Mouse (Mus musculus) embryonic facial prominence, embryonic 14.5 days (tissue): ENCODE data around the gene Porcn. TPM values are rescaled to one million over a fixed set of nuclear protein-coding genes. Genes with fewer than 3 reads are reported as not detected.
A peak's percentile ranks its signal among the peaks of the same experiment; 100 is the strongest.

ENCODE experiments used
- ATAC-seq: fragments of 200-750 bp; cut with Nextera tagmentation; 2 replicates; pipeline ENCODE4 v1.8.0; 2017; ENCODE audit warnings: low read depth, moderate number of reproducible peaks, moderate TSS enrichment
- DNase-seq: peaks from one replicate; pipeline ENCODE4 v3.0.0-alpha.2; 2015; ENCODE audit warnings: low spot score
- H3K27ac ChIP-seq: fragments of 300-500 bp; sonication (generic); replicated peaks from 2 replicates; pipeline ENCODE4 v1.5.1; 2014; ENCODE audit warnings: low read depth, mild to moderate bottlenecking, low read length, moderate library complexity
- H3K27me3 ChIP-seq: fragments of 300-500 bp; sonication (generic); replicated peaks from 2 replicates; pipeline ENCODE4 v1.6.1; 2014; ENCODE audit warnings: low read length; ENCODE audit not compliant: control insufficient read depth, insufficient read depth
- H3K36me3 ChIP-seq: fragments of 300-500 bp; sonication (generic); 2 replicates; pipeline ENCODE4 v1.6.1; 2014; ENCODE audit warnings: low read length, mixed read lengths; ENCODE audit not compliant: control insufficient read depth, insufficient read depth
- H3K4me1 ChIP-seq: fragments of 300-500 bp; sonication (generic); 2 replicates; pipeline ENCODE4 v1.6.1; 2014; ENCODE audit warnings: antibody characterized with exemption, low read length; ENCODE audit not compliant: control insufficient read depth, insufficient read depth
- H3K4me2 ChIP-seq: fragments of 300-500 bp; sonication (generic); 2 replicates; pipeline ENCODE4 v1.6.1; 2014; ENCODE audit warnings: low read depth, mild to moderate bottlenecking, low read length, moderate library complexity, mixed read lengths
- H3K4me3 ChIP-seq: fragments of 300-500 bp; sonication (generic); 2 replicates; pipeline ENCODE4 v1.5.1; 2014; ENCODE audit warnings: low read depth, mild to moderate bottlenecking, low read length
- H3K9ac ChIP-seq: fragments of 300-500 bp; sonication (generic); 2 replicates; pipeline ENCODE4 v1.6.1; 2014; ENCODE audit warnings: low read depth, mild to moderate bottlenecking, low read length, moderate library complexity, mixed read lengths
- H3K9me3 ChIP-seq: fragments of 300-500 bp; sonication (generic); 2 replicates; pipeline ENCODE4 v1.6.1; 2016; ENCODE audit warnings: low read length; ENCODE audit not compliant: control insufficient read depth
- WGBS: fragments of 180-500 bp; shearing (Covaris S2); extraction: QIAGEN DNeasy Blood & Tissue Kit; methylation state at CpG from one replicate; pipeline ENCODE4 v1.1.7; 2014; 5-methylcytosine and 5-hydroxymethylcytosine counted together
- polyA plus RNA-seq: library from polyadenylated mRNA; unstranded; fragments of >200 nt; fragmentation: Nextera tagmentation; extraction: Ambion mirVana; gene quantifications from 2 replicates; pipeline ENCODE4 v1.2.1, GENCODE M21; 2014

Gene Porcn
- polyA plus RNA-seq, 1 experiment from 2014 or later = 9.0 TPM

DNA sequence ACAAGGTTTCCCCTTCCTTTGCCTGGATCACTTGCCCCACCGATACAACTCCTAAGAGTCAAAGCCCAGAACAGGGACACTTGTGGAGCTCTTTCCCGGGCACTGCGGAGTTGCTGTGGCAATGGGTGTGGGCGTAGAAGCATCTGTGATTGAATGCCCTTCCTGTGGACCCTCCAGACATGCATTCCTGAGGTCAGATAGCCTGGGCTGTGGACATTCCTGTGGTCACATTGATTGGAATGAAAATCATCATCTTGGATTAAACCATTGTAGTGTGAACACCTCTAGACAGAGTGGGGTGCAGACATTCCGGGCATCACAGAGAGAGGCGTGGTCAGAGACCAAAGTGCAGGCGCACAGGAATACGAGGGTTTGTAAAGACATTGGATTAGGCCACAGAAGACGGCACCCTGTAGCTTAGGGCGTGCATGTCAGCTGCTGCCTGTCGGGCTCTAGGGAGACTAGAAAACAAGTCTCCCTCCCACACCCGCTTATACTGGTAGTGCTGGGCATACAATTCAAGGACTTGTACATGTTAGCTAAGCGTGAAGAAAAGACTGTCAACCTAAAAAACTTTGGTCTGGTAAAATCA is 32.6 kb upstream of the Porcn start:
- Histone ChIP-seq H3K4me3 (no peak overlapping the region), H3K4me1 (no peaks in the 10 kb centered on the region), H3K9me3 (no peaks in the 10 kb centered on the region), H3K4me2 (no peak overlapping the region), H3K27me3 (no peaks in the 10 kb centered on the region), H3K9ac (no peak overlapping the region), H3K27ac (no peak overlapping the region), H3K36me3 (peaks cover 5% of the 10 kb centered on the region; the same call in 1 of the 2 replicates)
- DNase-seq (no peak), ATAC-seq (0 out of 2 replicates have a peak, but pooled peaks have one; percentile 30)
- 76% methylated on average over 13 of the region's 13 CpGs for WGBS

GRCm38 (mm10) chrX:8236704-8237103 is 30.4 kb upstream of the Porcn start:
- H3K4me2 ChIP-seq = no peak overlapping the region
- no peak for ATAC-seq

DNA sequence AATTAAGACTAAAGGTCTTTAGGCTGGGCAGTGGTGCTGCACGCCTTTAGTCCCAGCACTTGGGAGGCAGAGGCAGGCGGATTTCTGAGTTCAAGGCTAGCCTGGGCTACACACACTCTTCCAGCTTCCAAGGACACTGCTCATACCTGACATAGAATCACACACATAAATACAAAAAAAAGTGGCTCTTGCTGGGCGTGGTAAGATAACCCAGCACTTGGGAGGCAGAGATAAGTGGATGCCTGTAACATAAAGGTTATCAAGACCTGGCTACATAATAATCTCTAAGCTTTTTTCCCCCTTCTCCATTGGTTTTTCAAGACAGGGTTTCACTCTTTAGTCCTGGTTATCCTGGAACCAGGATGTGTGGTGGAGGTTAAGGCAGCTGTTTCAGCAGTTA is 27.3 kb upstream of the Porcn start:
- Histone ChIP-seq H3K27me3 (no peaks in the 10 kb centered on the region), H3K9ac (no peak overlapping the region)

More at GRCm38 (mm10) chrX:8236704-8237103, 30.4 kb upstream of the Porcn start:
- Histone ChIP-seq H3K4me1 (no peaks in the 10 kb centered on the region), H3K36me3 (peaks cover 5% of the 10 kb centered on the region; the same call in 1 of the 2 replicates), H3K9me3 (no peaks in the 10 kb centered on the region), H3K9ac (no peak overlapping the region), H3K27ac (no peak overlapping the region), H3K4me3 (no peak overlapping the region), H3K27me3 (no peaks in the 10 kb centered on the region)
- WGBS = 71% methylated on average over 2 of the region's 2 CpGs
- DNase-seq = no peak

GRCm38 (mm10) chrX:8230272-8230671 is 23.9 kb upstream of the Porcn start:
- DNase-seq (no peak), ATAC-seq (no peak)
- H3K4me1 ChIP-seq = no peaks in the 10 kb centered on the region
- H3K9ac ChIP-seq = no peak overlapping the region
- WGBS = 76% methylated on average over 4 of the region's 4 CpGs
- no peak overlapping the region for H3K4me2 ChIP-seq
- H3K4me3 ChIP-seq = no peak overlapping the region
- no peaks in the 10 kb centered on the region for H3K27me3 ChIP-seq
- no peaks in the 10 kb centered on the region for H3K36me3 ChIP-seq
- H3K27ac ChIP-seq = no peak overlapping the region
- H3K9me3 ChIP-seq = no peaks in the 10 kb centered on the region

More for the DNA sequence above, 27.3 kb upstream of the Porcn start:
- DNase-seq = no peak
- no peak for ATAC-seq
- Histone ChIP-seq H3K9me3 (no peaks in the 10 kb centered on the region), H3K4me3 (no peak overlapping the region), H3K4me2 (no peak overlapping the region), H3K36me3 (no peaks in the 10 kb centered on the region), H3K27ac (no peak overlapping the region), H3K4me1 (no peaks in the 10 kb centered on the region)
- WGBS = 79% methylated on average over 3 of the region's 3 CpGs

- Histone ChIP-seq H3K4me1 (no peaks in the 10 kb centered on the region), H3K36me3 (no peaks in the 10 kb centered on the region), H3K9ac (no peak overlapping the region), H3K4me3 (no peak overlapping the region), H3K9me3 (no peaks in the 10 kb centered on the region), H3K27me3 (no peaks in the 10 kb centered on the region), H3K27ac (no peak overlapping the region), H3K4me2 (no peak overlapping the region)
- ATAC-seq (no peak), DNase-seq (no peak)
- WGBS = 88% methylated on average over 7 of the region's 7 CpGs
Observed at GRCm38 (mm10) chrX:8223473-8223872, 17.1 kb upstream of the Porcn start.

GRCm38 (mm10) chrX:8222678-8223421 is 16.5 kb upstream of the Porcn start:
- no peaks in the 10 kb centered on the region for H3K27me3 ChIP-seq
- no peak overlapping the region for H3K9ac ChIP-seq
- WGBS = 44% methylated on average over 7 of the region's 7 CpGs
- no peak overlapping the region for H3K4me2 ChIP-seq
- peak; percentile 41 for DNase-seq
- no peak for ATAC-seq
- H3K4me1 ChIP-seq = no peaks in the 10 kb centered on the region
- no peaks in the 10 kb centered on the region for H3K9me3 ChIP-seq
- 0 out of 2 replicates have a peak overlapping the region, but pooled peaks have one; percentile 28 for H3K27ac ChIP-seq
- H3K36me3 ChIP-seq = no peaks in the 10 kb centered on the region
- H3K4me3 ChIP-seq = no peak overlapping the region

DNA sequence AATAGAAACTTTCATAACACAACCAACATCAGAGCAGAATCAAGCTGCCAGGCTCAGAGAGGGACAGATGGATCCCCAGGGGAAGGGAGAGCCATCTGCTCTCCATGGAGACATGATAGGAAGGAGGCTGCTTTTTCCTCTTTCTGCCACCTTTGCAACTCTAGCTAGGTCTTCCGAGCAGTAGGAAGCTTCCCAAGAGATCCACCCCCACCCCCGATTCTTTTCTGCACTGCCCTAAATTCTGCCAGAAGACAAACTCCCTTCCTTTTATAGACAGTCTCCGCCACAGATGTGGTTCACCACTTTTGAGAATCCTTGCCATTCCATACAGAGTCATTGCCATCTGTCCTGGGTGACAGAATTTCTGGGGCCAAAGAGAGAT is 16.0 kb upstream of the Porcn start:
- Histone ChIP-seq H3K9me3 (no peaks in the 10 kb centered on the region), H3K4me1 (no peaks in the 10 kb centered on the region), H3K36me3 (no peaks in the 10 kb centered on the region), H3K9ac (no peak overlapping the region), H3K4me3 (no peak overlapping the region), H3K27me3 (no peaks in the 10 kb centered on the region), H3K27ac (0 out of 2 replicates have a peak overlapping the region, but pooled peaks have one; percentile 28), H3K4me2 (no peak overlapping the region)
- ATAC-seq (no peak), DNase-seq (no peak)
- 71% methylated on average over 3 of the region's 3 CpGs for whole genome bisulfite sequencing

DNA sequence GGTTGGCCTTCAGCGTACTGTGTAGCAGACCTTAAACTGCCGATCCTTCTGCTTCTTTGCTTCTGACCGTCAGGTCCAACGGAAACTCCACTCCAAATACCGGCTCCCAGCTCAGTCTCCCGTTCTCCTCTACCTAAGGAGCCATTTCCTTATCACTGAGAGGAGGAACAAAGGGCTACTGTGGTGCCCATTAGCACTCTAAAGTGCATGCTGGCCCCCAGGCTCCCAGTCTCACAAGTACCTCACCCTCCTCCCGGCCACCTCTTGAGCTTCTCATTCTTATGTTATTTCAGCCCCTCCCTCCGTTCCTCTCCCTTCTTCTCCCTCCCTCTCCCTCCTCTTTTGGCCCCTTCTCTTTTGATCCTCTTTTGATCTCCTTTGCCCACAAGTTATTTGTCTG is 13.3 kb upstream of the Porcn start:
- H3K9me3 ChIP-seq = no peaks in the 10 kb centered on the region
- no peak overlapping the region for H3K9ac ChIP-seq
- H3K4me3 ChIP-seq = no peak overlapping the region
- ATAC-seq (no peak), DNase-seq (no peak)
- H3K27ac ChIP-seq = no peak overlapping the region
- H3K4me2 ChIP-seq = no peak overlapping the region
- no peaks in the 10 kb centered on the region for H3K27me3 ChIP-seq
- H3K36me3 ChIP-seq = no peaks in the 10 kb centered on the region
- H3K4me1 ChIP-seq = no peaks in the 10 kb centered on the region
- 33% methylated on average over 8 of the region's 8 CpGs for WGBS

- ATAC-seq (no peak), DNase-seq (no peak)
- Histone ChIP-seq H3K9ac (no peak overlapping the region), H3K27me3 (no peaks in the 10 kb centered on the region), H3K4me1 (no peaks in the 10 kb centered on the region), H3K9me3 (no peaks in the 10 kb centered on the region), H3K27ac (no peak overlapping the region), H3K4me3 (no peak overlapping the region), H3K36me3 (no peaks in the 10 kb centered on the region), H3K4me2 (no peak overlapping the region)
- WGBS = 46% methylated on average over 2 of the region's 2 CpGs
Observed at GRCm38 (mm10) chrX:8218114-8218513, 11.8 kb upstream of the Porcn start.
